Mouse (Mus musculus): ENCODE measurements around the gene Rnf185. TPM values are rescaled to one million over a fixed set of nuclear protein-coding genes. Genes with fewer than 3 reads are reported as not detected.

Rnf185 gene
- total RNA-seq, 4 experiments from 2014 or later, result 15.4 to 23.1 (median 16.3) TPM

DNA sequence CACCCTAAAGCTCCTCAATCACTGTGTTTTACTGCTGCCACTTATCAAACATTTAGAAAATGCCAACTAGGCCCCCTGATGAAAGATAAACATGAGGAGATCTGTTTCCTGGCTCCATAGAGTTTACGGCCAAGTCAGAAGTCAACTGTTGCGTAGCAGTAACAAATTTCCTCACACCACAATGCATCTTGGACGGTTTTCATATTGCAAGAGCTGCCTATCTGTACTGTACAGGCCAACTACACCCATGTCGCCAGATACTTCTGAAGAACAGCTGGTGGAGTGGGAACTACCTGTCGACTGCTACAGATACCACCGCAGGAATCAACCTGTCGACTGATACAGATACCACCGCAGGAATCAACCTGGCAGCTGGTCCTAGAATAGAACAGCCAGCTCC lies 7.3 kb downstream of the Rnf185 start:
- no peak for DNase-seq (ENCODE audit: low spot score in 2 of 2)

DNA sequence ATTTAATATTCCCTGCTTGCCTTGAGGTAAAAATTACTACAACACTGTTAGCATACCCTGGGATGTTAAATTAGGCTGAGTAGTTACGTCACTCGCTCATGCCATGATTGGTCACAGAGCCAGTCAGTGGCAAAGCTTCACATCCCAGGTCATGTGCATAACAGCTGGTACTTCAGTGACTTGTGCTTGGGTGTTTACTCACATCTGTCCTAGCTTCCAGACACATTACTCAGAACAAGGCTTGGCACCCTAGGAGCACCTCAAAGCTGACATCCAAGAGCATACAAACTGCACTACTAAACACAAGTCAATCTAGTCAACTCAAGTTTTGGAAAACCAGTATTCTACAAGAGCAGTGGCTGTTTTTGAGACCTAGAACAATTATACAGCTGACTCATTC lies 9.1 kb downstream of the Rnf185 start:
- no peak for DNase-seq (ENCODE audit: low spot score in 2 of 2)

DNA sequence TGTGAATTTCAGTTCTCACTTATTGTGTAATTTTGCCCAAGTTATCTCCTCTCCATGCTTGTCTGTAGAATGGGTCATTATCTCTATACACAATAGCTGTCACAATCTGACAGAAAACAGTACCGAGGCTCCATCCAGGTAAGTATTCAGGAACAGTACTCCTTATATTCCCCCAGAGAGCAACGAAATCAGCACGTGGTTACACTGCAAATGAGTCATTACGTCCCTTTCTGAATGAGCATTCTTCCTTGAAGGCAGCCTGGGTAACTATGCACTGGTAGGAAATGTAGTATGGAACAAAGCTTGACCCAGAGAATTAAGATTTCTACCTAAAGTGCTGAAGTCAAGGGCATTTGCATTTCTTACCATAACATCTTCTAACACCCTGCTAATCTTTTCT lies 9.5 kb downstream of the Rnf185 start:
- no peak for DNase-seq (ENCODE audit: low spot score in 2 of 2)

DNA sequence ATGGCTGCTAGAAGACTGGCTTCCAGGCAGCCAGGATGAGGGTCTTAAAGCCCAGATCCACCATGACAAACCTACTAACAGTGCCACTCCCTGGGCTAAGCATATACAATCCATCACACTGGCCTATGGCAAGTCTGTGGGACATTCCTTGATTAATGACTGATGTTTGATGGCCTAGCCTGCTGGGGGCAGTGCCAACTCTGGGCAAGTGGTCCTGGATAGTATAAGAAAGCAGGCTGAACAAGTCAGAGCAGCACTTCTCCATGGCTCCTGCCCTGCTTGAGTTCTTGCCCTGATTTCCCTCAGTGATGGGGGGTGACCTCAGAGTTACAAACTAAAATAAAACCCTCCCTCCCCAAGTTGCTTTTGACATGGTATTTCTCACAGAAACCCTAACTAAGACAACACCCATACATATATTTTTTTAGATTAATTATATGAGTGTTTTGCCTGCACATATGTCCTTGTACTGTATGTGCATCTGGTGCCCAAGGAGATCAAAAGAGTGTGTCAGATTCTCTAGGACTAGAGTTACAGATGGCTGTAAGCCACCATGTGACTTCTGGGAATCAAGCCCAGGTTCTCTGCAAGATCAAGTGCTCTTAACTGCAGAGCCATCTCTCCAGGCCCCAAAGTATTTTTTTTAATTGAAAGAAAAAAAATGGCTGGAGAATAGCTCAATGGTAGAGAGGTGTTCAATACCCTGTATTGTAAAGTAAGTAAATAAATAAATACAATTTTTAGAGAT lies 10.3 kb downstream of the Rnf185 start:
- peak; percentile 20 to 21 for DNase-seq (ENCODE audit: low spot score in 2 of 2)

DNA sequence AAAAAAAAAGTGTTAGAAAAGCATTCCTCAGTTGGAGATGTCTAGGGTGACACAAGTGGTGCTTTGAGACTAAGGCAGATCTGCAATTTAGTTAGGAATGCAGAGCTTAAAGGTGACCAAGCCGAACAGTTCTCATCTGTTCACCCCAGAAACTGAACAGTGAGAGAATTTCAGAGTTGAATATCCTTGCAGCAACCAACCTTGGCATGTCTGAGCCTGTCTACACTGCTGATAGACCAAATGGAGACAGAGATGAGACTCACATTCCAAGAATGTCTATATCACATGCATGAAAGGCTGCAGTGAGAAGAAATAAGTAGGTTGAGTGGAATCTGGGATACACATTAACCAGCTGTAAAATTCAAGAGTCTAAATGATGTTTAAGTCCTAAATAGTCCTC lies 14.5 kb downstream of the Rnf185 start:
- no peak for DNase-seq (ENCODE audit: low spot score in 2 of 2)

DNA sequence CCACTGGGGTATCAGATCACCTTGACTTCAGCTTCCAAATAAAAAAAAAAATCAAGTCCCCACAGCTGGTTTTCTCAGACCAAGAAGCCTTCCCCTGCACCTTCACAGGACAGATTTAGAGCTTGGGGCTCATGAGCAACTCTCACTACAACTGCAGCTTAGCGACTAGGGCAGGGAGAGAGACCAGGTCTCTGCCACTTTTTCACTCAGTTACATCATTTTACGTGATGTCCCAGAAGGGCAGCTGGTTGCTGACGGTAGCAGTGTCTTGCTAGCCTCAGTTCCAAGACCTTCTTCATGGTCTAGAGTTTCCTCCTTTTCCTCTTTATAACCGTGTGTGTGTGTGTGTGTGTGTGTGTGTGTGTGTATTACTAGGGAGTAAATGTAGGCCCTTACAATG lies 18.4 kb downstream of the Rnf185 start:
- no peak for DNase-seq (ENCODE audit: low spot score in 2 of 2)

DNA sequence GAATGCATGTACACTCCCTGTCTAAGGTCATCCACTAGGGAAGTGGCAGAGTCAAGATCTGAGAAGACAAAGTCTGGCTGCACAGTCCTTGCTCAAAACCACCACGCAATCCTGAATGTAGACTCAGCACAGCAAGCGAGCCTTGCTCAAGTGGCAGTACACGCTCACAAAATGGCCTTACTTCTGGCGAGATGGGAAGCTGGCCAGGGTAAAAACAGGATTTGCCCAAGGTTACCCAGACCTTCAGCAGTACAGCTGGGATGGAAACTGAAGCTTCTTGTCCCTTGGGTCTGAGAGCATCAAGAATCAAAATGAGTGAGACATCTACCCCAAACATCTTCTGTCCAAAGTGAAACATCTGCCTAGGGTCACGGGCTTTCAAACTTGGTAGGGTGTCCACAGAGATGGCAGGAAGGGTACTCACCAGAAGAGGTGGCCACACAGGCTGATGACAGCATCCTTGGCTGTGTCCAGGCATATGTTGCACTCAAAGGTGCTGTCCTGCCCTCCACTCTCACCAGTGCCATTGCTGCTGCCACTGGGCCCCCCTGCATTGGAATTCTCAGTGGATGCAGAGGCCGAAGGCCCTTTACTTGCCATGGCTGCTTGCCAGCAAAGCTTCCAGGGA lies 20.1 kb downstream of the Rnf185 start:
- no peak for DNase-seq (ENCODE audit: low spot score in 2 of 2)

DNA sequence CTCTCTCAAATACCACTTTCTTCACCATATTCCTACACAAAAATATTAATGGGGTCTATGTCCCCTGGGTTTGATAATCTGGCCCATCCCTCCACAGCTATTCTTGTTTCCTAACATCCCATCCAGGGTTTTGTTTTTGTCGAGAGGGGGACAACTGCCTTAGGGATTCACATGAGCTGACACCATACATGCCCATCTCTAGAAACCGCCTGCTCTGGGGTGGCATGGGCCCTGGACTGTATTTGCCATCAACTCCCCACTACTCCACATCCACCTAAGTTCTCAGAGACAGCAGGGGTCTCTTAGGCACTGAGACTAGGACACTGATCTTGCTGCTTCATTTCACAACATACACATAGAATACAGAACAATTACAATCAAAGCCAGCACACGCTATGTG lies 20.6 kb downstream of the Rnf185 start:
- no peak for DNase-seq (ENCODE audit: low spot score in 2 of 2)

DNA sequence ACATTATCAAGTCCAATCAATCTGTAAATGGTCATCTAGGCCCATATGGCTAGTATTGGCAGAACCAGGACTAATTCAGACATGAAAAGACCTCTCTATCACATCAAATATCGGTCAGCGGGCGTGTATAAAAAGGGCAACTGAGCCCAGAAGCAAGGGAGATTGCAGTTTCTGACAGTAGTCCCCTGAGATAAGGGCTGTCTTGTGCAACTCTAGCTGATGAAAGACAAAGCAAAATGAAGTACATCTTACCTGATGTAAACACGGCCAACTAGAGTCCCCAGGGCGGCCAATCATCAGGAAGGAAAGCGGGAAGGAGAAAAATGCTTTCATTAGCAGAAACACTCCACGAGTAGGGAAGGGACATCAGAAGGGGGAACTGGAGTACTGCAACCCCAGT lies 23.5 kb downstream of the Rnf185 start:
- DNase-seq (ENCODE audit: low spot score in 2 of 2), result no peak

DNA sequence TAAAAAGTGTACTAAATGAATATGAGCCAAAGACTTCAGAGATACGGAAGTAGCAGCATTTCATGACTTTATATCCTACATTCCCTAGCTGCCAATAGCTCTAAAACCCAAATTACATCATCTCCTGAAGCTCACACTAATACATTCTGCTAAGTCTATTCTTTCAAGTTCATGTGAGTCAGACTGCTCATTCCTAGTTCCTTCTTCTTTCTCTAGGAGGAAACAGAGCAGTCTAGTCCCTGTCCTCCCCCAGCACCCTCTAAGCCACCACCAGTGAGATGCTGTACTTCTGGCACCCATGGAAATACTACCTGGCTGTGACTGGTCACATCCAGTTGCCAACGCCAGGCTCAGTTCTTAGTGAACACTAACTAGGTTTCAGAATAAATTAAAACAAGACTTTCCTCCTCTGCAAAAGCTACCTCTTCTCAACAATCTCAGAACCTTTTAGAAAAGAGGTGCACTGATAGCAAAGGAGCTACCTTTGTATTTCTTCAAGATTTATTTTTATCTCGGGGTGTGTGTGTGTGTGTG lies 24.4 kb downstream of the Rnf185 start:
- DNase-seq (ENCODE audit: low spot score in 2 of 2), result no peak

DNA sequence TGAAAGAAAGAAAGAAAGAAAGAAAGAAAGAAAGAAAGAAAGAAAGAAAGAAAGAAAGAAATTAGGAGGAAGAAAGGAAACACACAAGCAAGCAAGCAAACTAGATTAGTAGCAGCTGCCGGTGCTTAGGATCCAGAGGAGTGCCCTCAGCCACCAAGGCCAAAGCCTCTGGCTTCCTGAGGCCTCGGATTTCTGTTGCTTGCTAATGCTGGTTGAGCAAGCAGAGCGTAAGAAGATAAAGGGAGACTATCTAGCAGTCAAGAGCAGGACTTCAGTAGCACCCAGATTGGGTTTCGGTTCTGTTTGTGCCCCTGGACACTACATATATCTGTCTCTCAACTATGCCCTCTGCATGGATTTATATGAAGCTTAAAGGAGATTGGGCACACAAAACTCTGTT lies 29.9 kb downstream of the Rnf185 start:
- no peak for DNase-seq (ENCODE audit: low spot score in 2 of 2)

DNA sequence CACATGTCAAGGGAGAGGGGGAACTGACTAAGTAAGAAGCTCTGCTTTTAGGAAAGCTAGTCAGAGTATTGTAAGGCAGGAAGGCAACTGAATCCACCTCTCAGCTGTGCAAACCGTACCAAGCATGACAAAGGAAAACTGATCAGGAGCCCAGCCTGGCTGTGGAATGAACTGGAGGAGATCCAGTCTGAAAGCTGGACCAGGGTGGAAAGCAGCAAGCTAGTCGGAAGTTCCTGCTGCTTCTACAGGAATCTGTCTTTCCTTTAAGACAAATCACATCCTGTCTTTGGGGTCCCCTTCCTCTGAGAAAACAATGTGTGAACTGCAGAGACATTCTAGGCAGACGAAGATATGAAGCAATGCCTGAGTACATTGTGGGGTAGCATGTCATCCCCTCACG lies 33.4 kb downstream of the Rnf185 start:
- no peak for DNase-seq (ENCODE audit: low spot score in 2 of 2)

DNA sequence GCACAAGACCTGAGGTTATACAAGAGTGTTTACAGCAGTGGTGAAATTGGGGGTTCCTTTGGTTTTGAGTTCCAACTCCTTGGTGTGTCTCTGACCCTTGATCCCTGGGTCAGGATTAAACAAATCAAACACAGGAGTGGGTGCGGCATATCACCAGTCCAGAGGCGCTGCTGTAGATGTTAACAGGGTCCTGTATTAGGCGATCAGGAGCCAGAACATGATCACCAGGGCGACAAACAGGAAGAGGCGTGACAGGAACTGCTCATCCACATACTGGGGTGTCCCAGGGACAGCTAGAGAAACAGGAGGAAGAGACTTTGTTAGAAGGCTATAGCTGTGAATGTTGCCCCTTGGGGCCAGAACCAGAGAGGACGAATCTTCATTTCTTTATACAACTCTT lies 34.4 kb downstream of the Rnf185 start:
- DNase-seq (ENCODE audit: low spot score in 2 of 2), result no peak

DNA sequence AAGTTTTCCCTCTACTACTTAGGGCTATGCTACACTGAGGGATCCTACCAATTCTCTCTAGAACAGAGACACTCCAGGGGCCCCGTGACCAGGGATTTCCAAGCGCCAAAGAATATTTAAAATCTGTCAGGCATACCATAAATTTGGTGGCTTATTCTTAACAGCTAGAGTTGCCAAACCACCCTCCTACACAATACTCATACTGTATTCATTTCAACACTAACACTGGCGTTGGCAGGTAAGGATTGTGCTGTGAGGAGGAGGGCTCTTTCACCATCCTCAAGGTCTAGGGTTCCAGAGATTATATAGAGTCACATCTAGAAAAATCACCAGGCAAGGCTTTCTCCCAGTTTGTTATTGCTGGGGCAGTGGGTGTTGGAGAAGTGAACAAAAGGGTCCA lies 35.8 kb downstream of the Rnf185 start:
- no peak for DNase-seq (ENCODE audit: low spot score in 2 of 2)

DNA sequence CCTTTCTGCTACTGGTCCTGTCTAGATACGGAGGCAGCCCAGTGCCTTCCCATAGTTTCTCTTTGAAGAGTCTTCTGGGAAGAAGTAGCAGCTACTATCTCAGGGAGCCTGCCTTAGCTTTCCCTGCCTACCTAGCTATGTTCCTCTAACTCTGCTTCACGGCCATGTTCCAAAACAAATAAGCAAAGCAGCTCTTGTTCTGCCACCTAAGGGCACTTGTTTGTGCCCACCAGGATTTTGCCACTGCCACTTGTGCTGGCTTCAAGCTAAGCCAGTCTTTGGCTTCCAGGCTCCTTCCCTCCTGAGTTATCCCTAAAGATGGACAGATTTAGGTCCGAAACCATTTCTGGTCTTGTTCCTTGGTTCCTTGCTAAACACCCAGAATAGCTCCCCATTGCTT lies 40.1 kb downstream of the Rnf185 start:
- no peak for DNase-seq (ENCODE audit: low spot score in 2 of 2)

DNA sequence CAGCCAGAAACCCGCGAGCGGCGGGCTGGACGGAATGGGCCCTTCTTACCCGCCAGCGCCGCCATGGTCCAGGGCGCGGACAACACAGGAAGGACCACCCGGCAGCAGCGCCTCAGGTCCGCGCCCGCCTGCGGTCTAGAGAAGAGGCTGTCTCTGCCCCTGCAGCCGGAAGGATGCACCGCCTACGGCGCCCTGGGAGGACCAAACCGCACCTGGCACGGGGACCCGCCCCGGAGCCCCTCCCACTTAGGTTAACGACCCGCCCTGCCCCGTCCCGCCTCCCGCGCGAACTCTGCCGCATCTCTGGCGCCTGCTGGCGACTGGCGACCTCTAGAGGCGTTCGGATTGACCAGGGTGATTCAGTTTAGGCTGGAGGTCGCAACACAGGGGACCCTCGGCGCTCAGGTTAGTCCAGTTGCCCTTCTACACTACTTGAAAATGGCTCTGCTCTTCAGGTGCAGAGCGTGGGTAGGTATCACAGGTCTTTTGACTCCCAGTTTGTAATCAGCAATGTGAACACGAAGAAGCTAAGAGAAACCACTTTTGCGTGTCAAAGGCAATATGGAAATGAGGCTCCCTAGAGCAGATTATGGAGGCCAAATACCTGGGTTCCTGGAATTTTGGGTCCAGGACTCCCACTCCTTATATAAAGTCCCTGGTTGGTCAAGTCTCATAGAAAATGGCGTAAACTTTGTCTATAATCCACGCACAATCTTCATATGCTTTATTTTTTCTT lies 43.0 kb downstream of the Rnf185 start, which contains the start of gene Limk2:
Limk2 (minus strand) TSS at position 193 of the 736 bp plus-strand sequence.
- peak; percentile 81 to 86 for DNase-seq (ENCODE audit: low spot score in 2 of 2)

DNA sequence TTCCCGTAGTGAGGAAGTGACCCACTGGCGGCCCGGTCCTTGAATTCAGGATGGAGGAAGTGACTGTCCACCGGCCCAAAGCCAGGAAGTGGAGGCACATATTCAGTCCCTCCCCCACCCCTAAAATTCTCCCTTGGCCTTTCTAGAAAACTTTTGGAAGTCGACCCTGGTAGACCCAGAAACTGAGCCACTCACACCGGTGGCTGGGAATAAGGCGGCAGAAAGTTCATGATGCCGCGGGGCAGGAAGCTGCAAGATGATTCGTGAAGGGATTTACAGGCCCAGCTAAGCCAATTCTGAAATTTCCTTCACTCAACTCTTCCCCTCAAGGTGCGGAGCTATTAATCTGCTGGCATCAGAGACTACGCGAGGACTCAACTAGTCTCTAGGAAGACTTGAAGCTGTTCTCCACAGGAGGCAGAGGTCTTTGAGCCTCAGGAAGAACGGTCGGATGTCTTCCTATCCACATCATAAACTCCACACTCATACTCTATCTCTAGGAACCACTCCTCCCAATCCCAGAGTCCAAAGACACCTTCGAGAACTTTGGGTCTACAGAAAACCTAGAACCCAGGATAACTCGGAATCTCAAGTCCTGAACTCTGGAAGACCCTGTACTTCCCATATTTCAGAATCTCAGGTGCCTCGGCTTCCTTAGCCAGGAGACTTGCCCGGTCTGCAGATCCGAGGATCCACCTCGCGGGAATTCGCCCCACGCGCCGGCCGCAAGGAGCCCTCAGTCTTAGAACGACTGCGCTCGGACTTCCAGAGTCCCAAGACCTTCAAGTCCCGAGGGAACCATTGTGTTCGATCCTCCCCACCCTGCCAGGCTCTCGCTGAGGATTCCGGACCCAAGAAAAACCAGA lies 43.8 kb downstream of the Rnf185 start:
- no peak for DNase-seq (ENCODE audit: low spot score in 2 of 2)

DNA sequence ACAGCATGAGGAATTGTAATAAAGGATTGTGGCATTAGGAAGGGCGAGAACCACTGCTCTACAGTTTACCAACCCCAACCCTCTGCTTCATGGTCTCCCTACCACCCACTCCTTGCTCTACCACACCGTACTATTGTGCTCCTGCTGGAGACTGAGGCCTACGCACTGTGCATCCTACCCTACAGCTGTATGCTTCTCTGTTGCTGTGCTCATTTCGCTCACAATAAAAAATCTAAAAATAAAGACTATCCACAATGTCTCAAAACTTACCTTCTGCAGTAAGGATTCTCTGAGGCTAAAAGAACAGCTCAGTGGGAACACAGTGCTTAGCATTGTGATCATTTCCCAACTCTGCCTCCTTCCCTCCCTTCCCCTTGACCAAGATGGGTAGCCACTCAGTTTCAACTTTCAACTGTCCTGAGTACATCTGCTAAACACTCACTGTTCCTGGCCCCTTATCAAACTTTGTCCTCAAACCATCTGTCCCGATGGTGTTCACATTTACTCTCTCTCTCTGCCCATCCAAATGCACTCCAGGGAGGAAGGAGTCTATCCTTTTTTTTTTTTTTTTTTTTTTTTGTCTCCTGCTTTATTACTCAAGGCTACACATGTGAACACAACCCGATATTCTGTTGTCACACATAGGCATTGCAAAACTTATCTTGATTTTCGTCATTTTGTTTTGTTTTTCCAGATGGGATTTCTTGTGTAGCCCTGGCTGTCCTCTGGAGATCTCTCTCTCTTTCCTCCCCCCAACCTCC lies 47.7 kb downstream of the Rnf185 start:
- no peak for DNase-seq (ENCODE audit: low spot score in 2 of 2)

DNA sequence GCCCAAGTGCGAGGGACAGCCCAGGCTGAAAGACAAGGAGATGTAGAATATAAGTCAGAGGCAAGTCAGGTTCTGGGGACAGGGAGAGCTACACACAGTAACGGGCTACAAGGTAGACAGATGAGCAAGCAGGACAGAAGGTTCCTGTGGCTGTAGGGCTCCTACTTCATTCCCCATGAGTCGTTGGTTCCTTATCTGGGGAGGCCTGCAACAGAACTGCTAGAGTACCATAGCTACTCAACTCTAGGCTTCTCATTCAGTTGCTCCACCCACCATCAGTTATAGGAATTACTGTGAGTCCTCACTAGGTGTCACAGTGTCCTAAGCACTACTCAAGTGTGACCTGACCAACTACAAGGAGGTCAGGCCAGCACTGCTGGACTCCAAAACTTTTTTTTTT lies 49.1 kb downstream of the Rnf185 start:
- DNase-seq (ENCODE audit: low spot score in 2 of 2), result no peak

DNA sequence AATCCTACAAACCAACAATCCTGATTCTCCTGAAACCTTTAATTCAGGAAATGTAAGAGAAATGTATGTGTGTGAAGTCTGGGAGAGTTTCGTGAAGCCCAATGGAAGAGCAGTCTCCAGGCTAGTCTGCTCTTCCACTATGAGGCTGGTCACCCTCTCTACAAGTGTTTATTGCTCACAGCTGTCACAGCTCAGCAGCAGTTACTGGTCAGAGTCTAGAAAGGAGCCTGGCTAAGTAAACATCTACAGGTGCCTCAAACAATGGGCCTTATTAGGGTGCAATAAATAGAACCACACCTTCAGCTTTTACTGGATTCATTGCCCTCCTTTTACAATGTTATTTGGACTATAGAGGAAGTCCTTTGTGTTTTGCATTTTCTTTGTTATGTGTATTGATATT lies 53.8 kb downstream of the Rnf185 start:
- no peak for DNase-seq (ENCODE audit: low spot score in 2 of 2)

DNA sequence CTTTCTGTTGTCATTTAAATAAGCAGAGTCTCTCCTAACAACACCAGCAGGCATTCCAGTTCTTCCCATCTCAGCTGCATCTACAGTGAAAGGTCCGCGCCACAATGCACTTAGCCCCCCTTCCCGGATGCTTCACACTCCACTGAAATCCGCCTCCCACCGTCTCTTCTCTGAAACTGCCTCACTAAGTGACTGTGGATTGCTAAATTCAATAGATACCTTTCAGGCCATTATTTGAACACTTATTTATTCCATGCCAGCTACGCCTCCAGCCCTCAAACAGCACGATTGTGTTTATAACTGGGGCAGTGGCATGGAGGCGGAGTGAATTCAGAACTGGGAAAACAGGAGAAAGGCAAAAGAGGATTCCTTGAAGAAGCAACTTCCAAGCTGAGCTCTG lies 55.6 kb downstream of the Rnf185 start:
- DNase-seq (ENCODE audit: low spot score in 2 of 2), result no peak

All from gastrocnemius, adult 8-10 months (tissue).